Mouse (Mus musculus): ENCODE measurements around the gene Nubp1. TPM values are rescaled to one million over a fixed set of nuclear protein-coding genes. Genes with fewer than 3 reads are reported as not detected.

Nubp1 gene
- polyA plus RNA-seq (2012; rRNA removed) = 11.1 and 20.3 TPM in 2 replicates

DNA sequence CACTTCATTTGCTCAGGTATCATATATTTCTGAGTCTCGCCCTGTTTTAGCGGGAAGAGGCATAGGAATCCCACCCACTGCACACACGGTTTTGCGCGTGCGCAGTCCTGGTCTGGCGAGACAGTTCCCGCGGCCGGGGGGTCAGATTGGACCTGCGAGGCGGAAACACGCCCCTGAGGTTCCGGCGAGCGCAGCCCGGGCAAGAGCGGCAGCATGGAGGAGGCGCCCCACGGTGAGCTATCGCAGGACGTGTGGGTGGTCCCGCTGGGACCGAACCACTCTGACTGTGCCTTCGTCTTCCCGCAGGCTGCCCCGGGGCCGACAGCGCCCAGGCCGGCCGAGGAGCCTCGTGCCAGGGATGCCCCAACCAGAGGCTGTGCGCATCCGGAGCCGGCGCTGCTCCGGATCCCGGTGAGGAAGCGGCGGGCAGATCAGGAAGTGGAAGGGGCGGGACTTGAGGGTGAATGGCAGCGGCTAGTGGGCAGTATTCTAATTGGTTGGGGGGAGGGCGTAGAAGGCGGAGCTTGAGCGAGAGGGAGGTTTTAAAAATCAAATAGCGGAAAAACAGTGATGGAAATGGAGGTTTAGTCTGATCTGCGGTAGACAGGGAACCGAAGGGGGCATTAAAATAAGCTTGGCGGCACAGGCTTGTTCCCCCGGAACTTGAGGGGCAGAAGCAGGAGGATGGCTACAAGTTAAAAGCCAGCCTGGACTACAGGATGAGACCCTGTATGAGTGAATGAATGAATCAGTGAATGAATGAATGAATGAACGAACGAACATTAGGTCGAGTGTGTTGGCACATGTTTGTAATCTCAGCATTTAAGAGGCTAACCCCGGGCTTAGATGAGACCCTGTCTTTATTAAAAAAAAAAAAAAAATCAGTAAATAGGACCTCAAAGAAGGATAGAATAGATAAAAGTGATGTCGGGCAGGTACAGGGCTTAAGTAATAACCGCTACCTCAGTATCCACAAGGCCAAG is at the start of gene Nubp1:
TSS of gene Nubp1 (plus strand) at position 185 of the 983 bp plus-strand sequence.
- Histone ChIP-seq H3K27ac (ENCODE audit: insufficient read depth, low read depth, low read length) (peak within 1 kb of the TSS; percentile 77), H3K27me3 (ENCODE audit: control insufficient read depth, insufficient read depth, low read length) (no peaks in the 10 kb centered on the region), H3K36me3 (ENCODE audit: control insufficient read depth, insufficient read depth, low read length) (peaks cover 25% of the 10 kb centered on the region), H3K4me1 (ENCODE audit: control insufficient read depth, insufficient read depth, insufficient read length, low read length) (peaks cover 2% of the 10 kb centered on the region; the same call in 1 of the 2 replicates), H3K4me3 (ENCODE audit: low read depth, low read length) (peak within 1 kb of the TSS; percentile 93)
- TF ChIP-seq CTCF (IDR thresholded peaks at IDR 0.05; ENCODE audit: extremely low read depth, insufficient read length, insufficient replicate concordance, low read depth, low read length) (no peak), POLR2A (IDR thresholded peaks at IDR 0.05; ENCODE audit: low read depth, low read length) (peak; percentile 64)
- WGBS = 2% methylated on average over 56 of the region's 56 CpGs

- no peak overlapping the region for H3K27ac ChIP-seq (ENCODE audit: insufficient read depth, low read depth, low read length)
- TF ChIP-seq POLR2A (IDR thresholded peaks at IDR 0.05; ENCODE audit: low read depth, low read length) (no peak), CTCF (IDR thresholded peaks at IDR 0.05; ENCODE audit: extremely low read depth, insufficient read length, insufficient replicate concordance, low read depth, low read length) (no peak)
- H3K36me3 ChIP-seq (ENCODE audit: control insufficient read depth, insufficient read depth, low read length) = no peaks in the 10 kb centered on the region
- H3K4me1 ChIP-seq (ENCODE audit: control insufficient read depth, insufficient read depth, insufficient read length, low read length) = peaks cover 3% of the 10 kb centered on the region; the same call in 1 of the 2 replicates
- H3K4me3 ChIP-seq (ENCODE audit: low read depth, low read length) = no peak overlapping the region
- no peaks in the 10 kb centered on the region for H3K27me3 ChIP-seq (ENCODE audit: control insufficient read depth, insufficient read depth, low read length)
- 53% methylated on average over 1 of the region's 1 CpGs for WGBS
These were observed 48.7 kb upstream of the Nubp1 start for GRCm38 (mm10) chr16:10363061-10363460.

- H3K4me3 ChIP-seq (ENCODE audit: low read depth, low read length) = no peak overlapping the region
- no peaks in the 10 kb centered on the region for H3K27me3 ChIP-seq (ENCODE audit: control insufficient read depth, insufficient read depth, low read length)
- TF ChIP-seq CTCF (IDR thresholded peaks at IDR 0.05; ENCODE audit: extremely low read depth, insufficient read length, insufficient replicate concordance, low read depth, low read length) = no peak
- no peak for TF ChIP-seq POLR2A (IDR thresholded peaks at IDR 0.05; ENCODE audit: low read depth, low read length)
- WGBS = 76% methylated on average over 4 of the region's 4 CpGs
- H3K4me1 ChIP-seq (ENCODE audit: control insufficient read depth, insufficient read depth, insufficient read length, low read length) = no peaks in the 10 kb centered on the region
- H3K36me3 ChIP-seq (ENCODE audit: control insufficient read depth, insufficient read depth, low read length) = no peaks in the 10 kb centered on the region
- no peak overlapping the region for H3K27ac ChIP-seq (ENCODE audit: insufficient read depth, low read depth, low read length)
These were observed 46.0 kb upstream of the Nubp1 start for GRCm38 (mm10) chr16:10365796-10366195.

- 57% methylated on average over 14 of the region's 14 CpGs for WGBS
- H3K36me3 ChIP-seq (ENCODE audit: control insufficient read depth, insufficient read depth, low read length) = no peaks in the 10 kb centered on the region
- no peak overlapping the region for H3K4me3 ChIP-seq (ENCODE audit: low read depth, low read length)
- no peaks in the 10 kb centered on the region for H3K27me3 ChIP-seq (ENCODE audit: control insufficient read depth, insufficient read depth, low read length)
- no peaks in the 10 kb centered on the region for H3K4me1 ChIP-seq (ENCODE audit: control insufficient read depth, insufficient read depth, insufficient read length, low read length)
- no peak for TF ChIP-seq POLR2A (IDR thresholded peaks at IDR 0.05; ENCODE audit: low read depth, low read length)
- TF ChIP-seq CTCF (IDR thresholded peaks at IDR 0.05; ENCODE audit: extremely low read depth, insufficient read length, insufficient replicate concordance, low read depth, low read length) = no peak
- no peak overlapping the region for H3K27ac ChIP-seq (ENCODE audit: insufficient read depth, low read depth, low read length)
These were observed 45.2 kb upstream of the Nubp1 start for GRCm38 (mm10) chr16:10366240-10367217.

DNA sequence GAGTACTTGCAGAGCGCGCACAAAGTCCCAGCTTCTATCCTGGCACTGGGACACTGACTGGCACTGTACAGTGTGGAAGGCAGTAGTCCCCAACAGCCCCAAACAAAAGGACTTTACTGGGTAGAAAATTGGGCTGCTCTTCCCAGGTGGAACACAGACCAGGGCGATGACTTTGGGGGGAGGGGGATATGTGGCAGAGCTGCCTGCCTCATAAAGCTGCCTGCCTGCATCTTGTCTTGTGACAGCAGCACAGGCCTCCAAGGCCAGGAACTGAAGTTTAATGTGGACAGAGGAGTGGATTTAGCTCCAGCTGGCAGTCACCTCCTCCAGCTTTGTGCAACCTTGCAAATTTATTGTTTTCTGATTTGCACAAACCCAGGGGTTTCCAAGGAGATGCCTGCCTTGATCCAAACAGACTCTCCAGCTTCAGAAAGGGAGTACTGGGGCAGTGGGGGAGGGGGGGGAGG is 42.2 kb upstream of the Nubp1 start:
- peaks cover 3% of the 10 kb centered on the region; the same call in 1 of the 2 replicates for H3K4me1 ChIP-seq (ENCODE audit: control insufficient read depth, insufficient read depth, insufficient read length, low read length)
- no peak overlapping the region for H3K4me3 ChIP-seq (ENCODE audit: low read depth, low read length)
- TF ChIP-seq CTCF (IDR thresholded peaks at IDR 0.05; ENCODE audit: extremely low read depth, insufficient read length, insufficient replicate concordance, low read depth, low read length) = no peak
- no peak for TF ChIP-seq POLR2A (IDR thresholded peaks at IDR 0.05; ENCODE audit: low read depth, low read length)
- WGBS = 90% methylated on average over 3 of the region's 3 CpGs
- H3K36me3 ChIP-seq (ENCODE audit: control insufficient read depth, insufficient read depth, low read length) = no peaks in the 10 kb centered on the region
- no peaks in the 10 kb centered on the region for H3K27me3 ChIP-seq (ENCODE audit: control insufficient read depth, insufficient read depth, low read length)
- H3K27ac ChIP-seq (ENCODE audit: insufficient read depth, low read depth, low read length) = no peak overlapping the region

DNA sequence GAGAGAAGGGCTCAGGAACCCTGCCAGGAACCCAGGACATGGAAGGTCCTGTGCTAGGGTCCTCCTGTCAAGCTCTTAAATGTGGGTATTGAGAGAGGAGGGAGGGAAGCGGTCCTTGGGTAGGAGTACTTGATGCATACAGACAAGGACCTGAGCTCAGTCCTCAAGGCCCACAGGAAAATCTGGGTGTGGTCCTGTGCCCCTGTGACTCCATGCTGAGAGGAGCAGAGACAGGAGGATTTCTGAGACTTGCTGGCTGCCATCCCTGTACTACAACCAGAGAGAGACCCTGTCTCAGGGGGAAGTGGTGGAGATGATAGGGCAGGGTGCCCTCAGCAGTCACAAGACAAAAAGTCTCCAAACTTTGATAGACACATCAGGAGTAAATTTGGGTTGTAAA is 41.8 kb upstream of the Nubp1 start:
- WGBS = 86% methylated on average over 1 of the region's 1 CpGs
- Histone ChIP-seq H3K27ac (ENCODE audit: insufficient read depth, low read depth, low read length) (no peak overlapping the region), H3K36me3 (ENCODE audit: control insufficient read depth, insufficient read depth, low read length) (no peaks in the 10 kb centered on the region), H3K27me3 (ENCODE audit: control insufficient read depth, insufficient read depth, low read length) (no peaks in the 10 kb centered on the region), H3K4me3 (ENCODE audit: low read depth, low read length) (no peak overlapping the region), H3K4me1 (ENCODE audit: control insufficient read depth, insufficient read depth, insufficient read length, low read length) (peaks cover 3% of the 10 kb centered on the region; the same call in 1 of the 2 replicates)
- TF ChIP-seq POLR2A (IDR thresholded peaks at IDR 0.05; ENCODE audit: low read depth, low read length) (no peak), CTCF (IDR thresholded peaks at IDR 0.05; ENCODE audit: extremely low read depth, insufficient read length, insufficient replicate concordance, low read depth, low read length) (no peak)

All from small intestine, adult 2 months (tissue).